Mouse (Mus musculus) left cerebral cortex, postnatal 25 days (tissue): ENCODE measurements around the gene Myo1e. TPM values are rescaled to one million over a fixed set of nuclear protein-coding genes. Genes with fewer than 3 reads are reported as not detected.

Experiments used
- DNase-seq, 2 experiments: peaks; one replicate each; pipeline ENCODE4 v3.0.0; 2022; ENCODE audit warnings: low spot score in 2 of 2, mixed read lengths in 1 of 2
- intact Hi-C: fragments of 180-260 bp; cut with DNase I; formaldehyde crosslinking; loops from one replicate; pipeline ENCODE4 v1.15.1; 2025
- total RNA-seq, 2 experiments: library from RNA; stranded (reverse); gene quantifications; 2 replicates each; pipeline ENCODE4 v1.2.3; 2021

Myo1e gene
- 10 to 100 TPM; 13.5 to 14.7 TPM for total RNA-seq

DNA sequence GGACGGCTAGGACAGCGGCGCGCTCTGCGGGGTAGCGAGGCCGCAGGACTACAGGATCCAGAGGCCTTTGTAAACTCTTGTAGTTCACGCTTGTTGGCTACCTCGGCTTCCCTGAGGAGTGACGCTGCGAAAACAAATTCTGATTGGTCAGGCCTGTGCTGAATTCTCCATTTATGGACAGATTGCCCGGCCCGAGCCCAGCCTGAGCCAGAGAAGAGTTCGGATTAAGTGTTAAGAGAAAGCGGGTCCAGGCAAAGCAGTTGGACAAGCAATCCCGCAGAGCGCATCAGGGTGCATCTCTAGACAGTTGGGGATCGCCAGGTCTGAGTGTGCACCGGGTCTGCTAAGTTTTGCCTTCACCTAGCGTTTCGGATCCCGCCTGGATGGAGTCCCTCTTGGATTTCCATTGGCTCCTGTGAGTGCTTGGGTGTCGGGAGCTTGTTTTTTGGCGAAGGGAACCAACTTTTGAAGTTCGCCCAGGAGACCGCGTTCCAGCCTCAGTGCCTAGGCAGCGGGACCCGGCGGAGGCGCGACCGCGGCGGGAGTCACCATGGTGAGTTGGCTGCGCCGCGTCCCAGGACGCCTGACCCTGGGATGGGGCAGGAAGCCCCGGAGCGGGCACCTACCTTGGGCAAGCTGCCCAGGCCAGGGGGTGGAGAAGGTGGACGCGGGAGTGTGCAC is at the start of gene Myo1e:
TSS of gene Myo1e (plus strand) at position 200 of the 681 bp plus-strand sequence.
- peak; percentile 91 to 98 for DNase-seq
- intact Hi-C loops: loop anchor here (2.0 to 5.0 kb wide), 3 partner anchors 66 to 185 kb away; no protein-coding TSS in a partner anchor

DNA sequence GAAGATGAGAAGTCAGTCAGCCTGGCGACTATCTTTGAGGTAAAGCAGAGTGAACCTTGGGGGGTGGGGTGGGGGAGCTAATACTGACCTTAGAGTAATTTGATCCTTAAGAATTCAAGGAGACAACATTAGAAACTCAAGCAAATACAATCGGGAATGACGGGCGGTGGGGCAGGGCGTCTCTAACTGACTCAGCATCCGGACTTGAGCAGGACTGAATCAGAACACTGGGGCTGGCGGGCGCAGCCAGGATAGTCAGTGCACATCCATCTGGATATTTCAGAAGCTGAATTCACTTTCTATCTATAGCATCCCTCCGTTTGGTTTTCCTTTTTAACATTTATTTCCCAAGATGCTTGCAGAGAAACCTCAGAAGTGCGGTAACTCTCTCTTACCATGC is 47.1 kb upstream of the Myo1e start:
- DNase-seq: peak; percentile 27 to 84
- intact Hi-C loops: no loop called here

DNA sequence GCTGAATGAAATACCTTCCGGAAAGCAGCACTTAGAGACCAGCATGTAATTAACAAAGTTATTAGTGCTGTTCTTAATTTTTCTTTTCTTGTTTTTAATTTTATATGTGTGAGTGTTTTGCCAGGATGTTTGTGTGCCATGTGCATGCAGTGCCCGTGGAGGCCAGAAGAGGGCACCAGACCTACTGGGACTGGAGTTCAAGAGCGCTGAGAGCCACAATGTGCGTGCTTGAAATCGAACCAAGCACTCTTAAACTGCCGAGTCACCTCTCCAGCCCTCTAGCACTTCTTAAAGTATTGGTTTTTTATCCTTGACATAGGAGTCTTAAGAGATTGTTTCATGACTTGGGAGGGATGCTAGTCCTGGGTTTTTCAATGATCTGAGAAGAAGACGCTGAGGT is 38.2 kb upstream of the Myo1e start:
- intact Hi-C loops: no loop called here
- DNase-seq: no peak

DNA sequence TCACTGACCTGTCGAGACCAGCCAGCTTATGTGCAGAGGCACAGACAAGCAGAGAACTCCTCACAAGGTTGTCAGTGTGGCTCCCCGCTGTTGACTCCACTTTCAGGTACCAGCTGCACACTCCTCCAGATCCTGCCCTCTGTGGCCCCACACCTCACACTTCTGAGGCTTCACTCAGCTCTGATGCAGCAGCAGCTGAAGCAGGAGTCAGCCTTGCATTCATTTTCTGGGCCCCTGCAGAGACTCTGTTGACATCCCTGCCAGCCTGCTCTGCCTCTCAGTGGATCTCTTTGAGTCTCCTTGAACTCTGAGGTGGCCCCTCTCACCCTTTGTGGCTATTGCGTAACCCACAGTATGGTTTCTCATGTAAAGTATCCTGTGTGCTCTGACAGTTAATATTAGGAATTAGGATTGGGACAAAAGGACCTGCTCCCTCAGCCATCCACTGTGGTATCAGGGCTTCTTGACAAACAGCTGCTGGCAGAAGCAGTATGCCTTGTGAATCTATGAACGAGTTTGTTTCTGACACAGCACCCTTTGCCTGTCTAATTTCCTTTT is 32.8 kb upstream of the Myo1e start:
- DNase-seq: no peak
- intact Hi-C loops: no loop called here

DNA sequence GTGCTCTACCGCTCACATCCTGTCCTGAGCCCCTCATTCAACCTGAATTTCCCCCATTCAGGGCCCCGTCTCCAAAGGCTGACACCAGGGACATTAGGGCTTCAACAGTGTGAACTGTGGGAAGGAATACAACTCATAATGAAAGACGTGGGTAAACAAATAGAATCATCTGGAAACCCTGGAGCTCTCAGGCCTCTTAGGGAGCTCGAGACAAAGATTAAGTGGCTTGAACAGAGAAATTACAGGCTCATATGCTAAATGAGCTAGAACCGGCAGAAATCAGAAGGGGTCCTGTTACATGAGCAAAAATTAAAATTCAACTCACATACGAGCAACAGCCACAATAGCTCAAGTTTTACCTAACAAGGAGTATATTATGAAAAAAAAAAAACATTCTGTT is 32.3 kb upstream of the Myo1e start:
- intact Hi-C loops: no loop called here
- DNase-seq: no peak

DNA sequence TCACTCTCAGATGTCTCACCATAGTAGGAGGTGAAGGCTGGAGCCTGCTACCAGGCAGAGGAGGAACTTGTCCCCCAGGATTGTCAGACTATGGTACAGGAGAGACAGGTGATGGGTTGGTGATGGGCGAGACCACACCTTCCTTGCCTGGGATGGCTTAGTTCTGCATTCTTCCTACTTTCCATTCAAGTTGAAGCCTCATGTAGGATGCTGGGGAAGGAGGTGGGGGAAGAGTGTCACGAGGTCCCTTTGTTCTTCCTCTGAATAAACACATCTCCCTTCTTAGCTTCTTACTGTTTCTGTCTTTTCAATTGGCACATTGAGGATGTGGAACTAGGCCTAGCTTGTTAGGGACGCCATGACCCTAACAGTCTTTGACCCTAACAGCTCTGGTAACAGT is 30.9 kb upstream of the Myo1e start:
- no peak for DNase-seq
- intact Hi-C loops: no loop called here

DNA sequence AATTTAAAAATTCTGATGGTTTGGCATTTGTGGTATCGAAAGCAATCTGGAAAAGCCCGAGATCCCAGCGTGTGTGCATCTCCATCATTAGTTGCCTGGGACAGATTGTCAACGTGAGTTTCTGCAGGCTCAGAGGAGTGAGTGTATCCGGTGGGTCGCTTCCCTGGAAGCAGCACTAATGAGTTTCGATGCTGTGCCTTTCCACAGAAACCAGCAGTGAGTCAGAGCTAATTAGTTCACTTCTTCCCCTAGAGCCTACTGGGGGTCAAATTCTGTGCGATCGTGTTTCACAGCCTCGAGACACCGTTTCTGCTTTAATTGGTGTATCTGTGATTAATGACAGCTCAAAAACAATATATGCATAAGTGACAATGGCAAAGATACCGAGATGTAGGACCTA is 25.4 kb upstream of the Myo1e start:
- DNase-seq: no peak
- intact Hi-C loops: no loop called here

DNA sequence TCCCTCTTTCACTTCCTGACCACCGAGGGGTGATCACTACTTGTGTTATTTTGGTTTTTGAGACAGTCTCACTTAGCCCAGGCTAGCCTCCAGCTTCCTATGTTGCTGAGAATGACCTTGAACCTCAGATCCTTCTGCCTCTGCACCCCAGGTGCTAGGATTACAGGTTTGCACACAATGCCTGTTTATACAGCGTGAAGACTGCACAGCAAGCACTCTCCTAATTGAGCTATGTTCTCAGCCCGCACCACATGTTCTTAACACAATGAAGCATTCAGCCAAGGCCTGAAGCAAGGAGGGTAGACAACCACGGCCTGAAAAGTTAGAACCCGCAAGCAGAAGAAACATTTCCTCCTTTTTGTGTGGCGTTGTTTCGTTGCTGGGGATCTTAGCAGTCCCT is 24.5 kb upstream of the Myo1e start:
- intact Hi-C loops: no loop called here

DNA sequence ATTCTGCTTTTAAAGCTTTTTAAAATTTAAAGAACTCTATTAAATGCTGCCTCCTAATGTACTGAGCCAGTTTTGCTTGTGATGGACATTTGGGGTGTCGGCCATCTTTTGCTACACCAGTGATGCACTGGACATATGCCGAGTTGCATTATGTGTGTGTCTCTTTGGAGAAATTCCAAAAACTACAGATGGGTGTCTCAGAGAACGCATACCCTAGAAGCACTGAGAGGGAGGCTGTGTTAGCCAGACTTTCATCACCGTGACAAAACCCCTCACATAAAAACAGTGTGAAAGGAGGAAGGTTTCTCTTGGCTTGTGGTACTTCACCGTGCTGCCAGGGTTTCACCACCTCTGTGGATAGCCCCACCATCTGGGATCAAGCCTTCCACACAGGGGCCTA is 14.8 kb upstream of the Myo1e start:
- intact Hi-C loops: no loop called here
- DNase-seq: no peak

More for the DNA sequence above, 24.5 kb upstream of the Myo1e start:
- DNase-seq: no peak

DNA sequence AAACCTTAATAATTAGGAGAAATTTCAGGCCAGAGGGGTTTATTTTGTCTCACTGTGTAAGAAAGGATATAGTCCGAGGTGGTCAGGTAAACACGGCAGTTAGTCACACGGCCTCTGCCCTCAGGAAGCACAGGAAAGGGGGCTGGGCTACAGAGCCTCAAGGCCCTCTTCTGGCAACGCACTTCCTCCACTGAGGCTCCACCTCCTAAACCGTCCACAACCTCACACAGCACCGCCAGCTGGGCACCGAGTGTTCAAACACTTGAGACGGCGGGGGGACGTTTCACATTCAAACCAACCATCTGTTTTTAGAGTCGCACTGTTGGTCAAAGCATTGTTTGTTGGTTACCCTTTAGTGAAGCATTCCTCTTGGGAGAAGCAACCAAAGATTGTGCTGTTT is 12.5 kb upstream of the Myo1e start:
- no peak for DNase-seq
- intact Hi-C loops: no loop called here

DNA sequence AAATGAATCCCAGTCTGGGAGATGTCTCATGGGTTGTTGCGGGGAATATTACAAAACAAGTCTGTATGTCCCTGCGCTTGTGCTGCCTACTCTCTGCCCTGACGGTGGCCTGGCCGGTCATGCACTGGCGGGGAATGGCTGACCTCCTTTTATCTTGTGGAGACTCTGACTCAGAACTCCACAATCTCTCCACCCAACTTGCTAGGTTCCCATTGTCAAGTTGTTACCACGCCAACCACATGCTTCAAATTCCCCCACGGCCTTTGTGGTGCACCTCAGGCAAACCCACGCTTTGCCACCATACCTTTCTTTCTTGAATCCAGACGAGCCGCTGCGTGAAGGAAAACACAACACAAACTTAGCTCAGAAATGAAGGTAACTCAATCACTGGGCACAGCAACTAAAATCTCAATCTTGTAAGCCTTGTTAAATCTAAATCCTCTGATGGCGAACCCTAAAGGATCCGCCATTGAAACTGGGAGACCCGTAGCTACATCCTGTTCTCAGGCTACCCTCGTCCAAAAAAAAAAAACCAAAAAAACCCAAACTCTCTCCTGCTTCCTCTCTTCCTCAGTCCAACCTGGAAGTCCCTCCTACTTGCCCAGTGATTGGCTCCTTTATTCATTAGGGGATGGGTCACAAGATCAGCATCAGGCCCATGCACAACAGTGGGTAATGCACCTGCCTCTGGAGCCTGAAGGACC is 10.0 kb upstream of the Myo1e start:
- no peak for DNase-seq
- intact Hi-C loops: no loop called here

DNA sequence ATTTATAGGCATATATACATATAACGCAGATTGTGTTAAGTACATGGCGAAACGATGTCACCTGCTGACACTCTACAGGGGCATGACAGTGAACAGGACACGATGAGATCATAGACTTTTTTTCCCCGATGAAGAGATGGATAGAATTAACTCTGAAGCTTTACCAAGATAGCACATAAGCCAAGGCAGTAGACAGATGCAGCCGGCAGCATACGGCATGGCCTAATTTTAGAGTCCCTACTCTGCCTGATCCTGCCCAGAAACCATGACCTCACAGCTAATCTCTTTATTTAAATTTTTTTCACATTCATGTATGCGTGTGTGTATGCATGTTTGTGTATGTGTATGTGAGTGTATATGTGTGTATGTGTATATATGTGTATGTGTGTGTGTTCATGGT is 9.2 kb upstream of the Myo1e start:
- DNase-seq: peak in 1 of 2 experiments; percentile 46
- intact Hi-C loops: no loop called here

DNA sequence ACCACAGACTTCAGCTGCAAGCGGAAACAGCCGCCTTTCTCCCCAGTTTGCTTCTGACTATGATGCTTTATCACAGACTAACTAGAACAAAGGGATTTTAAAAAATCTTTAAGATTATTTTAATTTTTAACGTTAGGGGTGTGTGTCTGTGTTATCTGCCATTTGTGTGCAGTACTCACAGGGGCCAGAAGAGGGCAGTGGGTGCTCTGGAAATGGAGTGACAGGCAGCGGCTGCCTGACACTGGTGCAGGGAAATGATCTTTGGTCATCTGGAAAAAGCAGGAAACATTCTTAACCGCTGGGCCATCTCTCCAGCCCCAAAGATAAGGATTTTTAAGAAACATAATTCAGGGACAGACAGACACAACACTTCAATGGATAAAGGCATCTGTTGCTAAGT is 4.4 kb upstream of the Myo1e start:
- intact Hi-C loops: no loop called here
- no peak for DNase-seq

DNA sequence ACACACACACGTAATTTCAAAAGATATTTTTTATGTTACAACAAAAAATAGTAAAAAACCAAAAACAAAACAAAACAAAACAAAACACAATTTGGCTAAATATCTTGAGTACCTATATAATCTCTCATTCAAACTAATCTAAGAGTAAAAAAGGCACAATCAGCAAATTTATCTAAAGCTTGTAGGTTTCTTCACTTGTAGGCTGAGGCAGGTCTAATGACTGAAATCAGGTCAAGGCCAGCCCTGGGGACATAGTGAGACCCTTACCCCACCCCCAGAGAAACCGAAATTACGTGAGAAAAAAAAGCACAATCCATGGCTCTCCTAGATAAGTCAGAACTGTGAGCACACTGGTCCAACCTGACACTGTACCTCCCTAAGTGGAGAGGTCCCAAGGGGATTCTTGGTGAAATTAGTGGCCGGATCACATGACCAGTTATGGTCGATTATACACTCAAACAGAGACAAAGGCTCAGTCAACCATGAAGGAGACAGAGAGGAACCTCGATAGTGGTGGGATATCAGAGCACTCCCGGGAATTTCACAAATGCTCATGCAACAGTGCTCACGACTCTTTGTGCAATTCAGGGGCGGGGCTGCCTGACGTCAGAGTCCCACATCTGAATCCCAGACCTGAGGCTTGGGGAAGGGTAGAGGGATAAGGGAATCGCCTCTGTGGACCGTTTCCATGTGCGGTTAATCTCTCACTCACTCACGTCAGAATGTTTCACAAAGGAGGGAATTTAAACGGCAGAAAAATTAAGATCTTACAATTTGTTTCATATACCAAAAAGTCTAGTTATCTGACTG is 3.7 kb upstream of the Myo1e start:
- DNase-seq: no peak
- intact Hi-C loops: no loop called here

DNA sequence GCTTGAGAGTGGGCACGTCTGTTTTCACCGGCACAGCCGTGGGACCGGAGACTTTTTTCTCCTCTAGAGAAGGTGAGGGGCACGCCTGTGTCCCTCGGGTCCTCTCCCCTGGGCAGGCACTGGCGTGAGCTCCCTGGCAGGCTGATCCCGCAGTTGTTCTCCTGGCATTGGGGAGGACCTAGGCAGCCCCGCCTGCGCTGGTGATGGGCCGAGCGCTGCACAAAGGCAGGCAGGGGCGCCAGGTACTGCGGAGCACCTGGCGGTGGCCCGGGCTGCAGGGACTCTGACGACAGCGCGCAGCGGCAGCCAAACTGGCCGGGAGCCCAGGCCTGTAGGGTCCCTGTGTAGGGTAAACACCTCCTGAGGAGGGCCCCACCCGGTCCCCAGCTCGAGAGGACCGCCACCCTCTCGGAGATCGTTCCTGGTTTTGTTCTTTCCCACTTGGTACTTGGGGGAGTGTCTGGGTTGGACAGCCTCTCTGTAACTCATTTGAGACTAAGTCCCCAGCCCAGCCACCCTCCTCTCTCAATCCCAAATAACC is 901 bp downstream of the Myo1e start:
- intact Hi-C loops: loop anchor here (2.0 to 5.0 kb wide), 3 partner anchors 67 to 184 kb away; no protein-coding TSS in a partner anchor
- no peak for DNase-seq

DNA sequence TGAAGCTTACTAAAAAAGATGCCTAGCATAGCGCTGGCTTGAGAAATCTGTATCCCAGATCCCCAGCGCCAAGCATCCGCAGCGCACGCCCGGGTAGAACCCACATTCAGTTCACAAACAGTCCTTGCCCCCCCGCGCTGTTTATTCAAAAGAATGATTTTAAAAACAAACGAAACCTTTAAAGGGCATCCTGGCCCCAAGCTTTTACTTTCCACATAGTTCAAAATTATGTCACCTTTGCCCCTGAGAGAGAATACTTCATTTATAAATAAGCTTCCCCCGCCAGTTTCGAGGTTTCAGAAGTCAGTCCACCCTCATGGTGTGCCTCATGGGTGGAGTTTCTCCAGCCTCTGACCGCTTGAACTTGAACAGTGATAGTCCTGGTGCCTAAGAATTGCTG is 1.6 kb downstream of the Myo1e start:
- intact Hi-C loops: loop anchor here (5.0 kb wide), 2 partner anchors 104 to 184 kb away; no protein-coding TSS in a partner anchor
- no peak for DNase-seq

DNA sequence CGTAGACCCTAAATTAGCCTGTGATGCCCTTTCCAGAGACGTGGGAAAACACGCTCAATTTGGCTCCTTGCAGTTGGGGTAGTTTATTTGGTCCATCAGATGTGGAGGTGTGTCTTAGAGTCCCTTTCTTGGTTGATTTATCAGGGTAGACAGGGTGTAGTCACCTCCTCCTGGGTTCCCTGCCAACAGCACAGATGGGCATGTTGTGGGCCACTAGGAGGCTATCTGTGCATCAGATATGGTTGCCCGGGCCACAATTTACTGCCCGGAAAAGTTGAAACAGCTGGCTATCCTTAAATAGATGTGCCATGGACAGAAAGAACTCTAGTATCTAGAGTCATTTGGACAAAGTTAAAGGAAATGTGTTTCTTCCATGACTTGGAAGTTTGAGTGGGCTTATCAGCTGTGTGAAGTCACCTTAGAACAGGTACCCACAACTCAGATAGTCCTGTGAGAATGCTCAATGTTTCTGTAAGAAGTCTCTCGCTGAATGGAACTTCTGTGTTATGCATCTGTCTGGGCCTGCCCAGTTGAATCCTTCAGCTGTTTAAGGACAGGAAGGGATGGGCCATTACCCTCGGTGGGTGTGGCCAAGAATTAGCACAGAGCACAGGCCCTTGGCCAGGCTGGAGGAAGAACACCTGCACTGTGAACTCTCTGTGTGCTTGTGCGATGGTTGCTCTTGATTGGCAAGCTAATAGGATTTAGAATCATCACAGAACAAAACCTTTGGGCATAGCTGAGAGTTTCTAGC is 2.3 kb downstream of the Myo1e start:
- no peak for DNase-seq
- intact Hi-C loops: loop anchor here (5.0 kb wide), 2 partner anchors 103 to 183 kb away; no protein-coding TSS in a partner anchor

DNA sequence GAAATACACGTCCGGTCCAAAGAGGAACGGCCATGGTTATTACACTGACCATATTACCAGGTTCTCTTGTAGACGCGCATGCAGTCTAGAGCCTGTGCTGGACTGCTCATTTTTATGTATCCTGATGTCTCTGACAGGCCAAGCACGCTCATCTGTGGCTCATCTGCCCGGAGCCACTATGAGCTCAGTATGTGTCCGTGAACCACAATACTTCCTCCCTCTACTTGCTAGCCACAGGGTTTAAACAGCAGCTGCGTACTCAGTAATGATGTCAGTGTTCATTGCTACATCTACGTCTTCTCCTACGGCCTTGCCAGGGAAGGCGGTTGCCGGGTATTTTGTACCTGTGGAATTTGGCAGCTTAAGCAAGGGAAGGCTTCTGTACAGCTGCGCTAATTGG is 4.5 kb downstream of the Myo1e start:
- no peak for DNase-seq
- intact Hi-C loops: no loop called here

DNA sequence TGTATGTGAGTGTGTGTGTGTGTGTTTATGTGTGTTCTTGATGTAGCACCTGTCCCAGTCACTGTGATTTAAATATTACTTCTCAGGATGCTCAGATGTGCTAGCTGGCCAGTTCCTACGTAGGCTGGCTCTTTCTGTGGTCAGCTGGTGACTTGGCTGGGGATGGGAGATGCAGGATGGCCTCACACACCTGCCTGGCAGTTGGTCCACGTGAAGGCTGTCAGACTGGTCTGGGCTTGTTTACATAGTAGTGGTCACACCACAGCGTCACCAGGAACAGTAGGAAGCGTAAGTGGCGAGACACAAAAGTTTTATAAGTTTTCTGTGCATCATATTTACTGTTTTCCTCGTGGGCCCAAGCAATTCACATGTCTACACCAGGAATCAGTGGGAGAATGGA is 9.4 kb downstream of the Myo1e start:
- DNase-seq: no peak
- intact Hi-C loops: no loop called here
